Mouse (Mus musculus) adrenal gland, postnatal 10 days (tissue): ENCODE data around the gene Uqcr11. TPM values are rescaled to one million over a fixed set of nuclear protein-coding genes. Genes with fewer than 3 reads are reported as not detected.
A peak's percentile ranks its signal among the peaks of the same experiment; 100 is the strongest.

Experiments used
- DNase-seq: peaks from one replicate; pipeline ENCODE4 v3.0.0; 2021; ENCODE audit warnings: mixed read lengths
- long read RNA-seq, 2 experiments: library from polyadenylated mRNA; stranded (forward); transcript quantifications; one replicate each; pipeline ENCODE4 v2.0.0; 2021
- total RNA-seq, 2 experiments: library from RNA; stranded (reverse); gene quantifications; 2 replicates each; pipeline ENCODE4 v1.2.3; 2021

The Uqcr11 gene
- total RNA-seq, result 1,000 to 10,000 TPM; 1,321 to 1,365 TPM
- long read RNA-seq, experiment 1, transcript Uqcr11-203 (3 exons, 605 nt), result minor isoform, 6 of 1,032 reads
- long read RNA-seq, experiment 1, transcript Uqcr11-201 (3 exons, 445 nt), result major isoform, 943 of 1,032 reads
- long read RNA-seq, experiment 1, partial matches to known transcripts, result 78 of 1,032 reads
- long read RNA-seq, experiment 1, other reads (novel, unspliced or antisense), result 4 of 1,032 reads
- long read RNA-seq, experiment 2, transcript Uqcr11-201 (3 exons, 445 nt), result major isoform, 1,011 of 1,045 reads
- long read RNA-seq, experiment 2, transcript Uqcr11-203 (3 exons, 605 nt), result minor isoform, 6 of 1,045 reads
- long read RNA-seq, experiment 2, partial matches to known transcripts, result 19 of 1,045 reads
- long read RNA-seq, experiment 2, other reads (novel, unspliced or antisense), result 9 of 1,045 reads

DNA sequence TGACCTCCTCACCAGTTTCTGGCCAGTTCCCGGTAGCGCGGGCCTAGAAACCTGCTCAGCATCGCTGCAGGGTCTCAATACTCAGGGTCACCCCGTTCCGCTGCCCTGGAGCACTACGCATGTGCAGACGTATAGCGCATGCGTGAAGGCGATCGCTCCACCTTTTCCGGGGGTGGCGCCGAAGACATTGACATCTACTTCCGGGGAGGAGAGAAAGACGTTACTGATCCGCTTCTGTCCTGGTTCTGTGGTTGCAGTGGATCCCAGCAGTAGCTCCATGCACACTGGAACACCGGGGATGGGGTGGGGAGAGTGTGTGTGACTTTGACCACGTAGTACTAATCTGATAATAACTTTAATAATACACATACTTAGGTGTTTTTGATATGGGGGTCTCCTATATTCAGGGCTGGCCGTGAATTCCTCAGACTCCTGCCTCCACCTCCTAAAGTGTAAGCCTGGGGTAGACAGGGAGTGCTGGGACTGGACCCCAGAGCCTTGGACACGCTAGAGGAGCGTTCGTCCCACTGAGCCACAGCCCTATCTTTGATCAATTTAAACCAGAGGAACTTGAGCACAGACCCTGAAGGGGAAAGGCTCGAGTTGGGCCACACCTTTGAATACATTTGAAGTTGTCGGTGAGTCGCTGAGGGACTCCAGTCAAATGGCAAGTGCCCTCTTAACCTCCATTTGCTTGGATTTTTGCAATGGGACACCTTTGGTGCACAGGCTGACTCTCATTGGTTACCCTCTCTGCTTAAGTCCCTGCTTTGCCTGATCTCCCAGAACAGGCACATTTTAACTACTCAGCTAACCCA is at the start of gene Uqcr11:
TSS of gene Uqcr11 (minus strand) at position 147 of the 818 bp plus-strand sequence.
- peak; percentile 94 for DNase-seq

GRCm38 (mm10) chr10:80455697-80456096 is 49.1 kb upstream of the Uqcr11 start:
- no peak for DNase-seq

- DNase-seq, result no peak
These were observed 48.2 kb upstream of the Uqcr11 start for GRCm38 (mm10) chr10:80454781-80455180.

DNA sequence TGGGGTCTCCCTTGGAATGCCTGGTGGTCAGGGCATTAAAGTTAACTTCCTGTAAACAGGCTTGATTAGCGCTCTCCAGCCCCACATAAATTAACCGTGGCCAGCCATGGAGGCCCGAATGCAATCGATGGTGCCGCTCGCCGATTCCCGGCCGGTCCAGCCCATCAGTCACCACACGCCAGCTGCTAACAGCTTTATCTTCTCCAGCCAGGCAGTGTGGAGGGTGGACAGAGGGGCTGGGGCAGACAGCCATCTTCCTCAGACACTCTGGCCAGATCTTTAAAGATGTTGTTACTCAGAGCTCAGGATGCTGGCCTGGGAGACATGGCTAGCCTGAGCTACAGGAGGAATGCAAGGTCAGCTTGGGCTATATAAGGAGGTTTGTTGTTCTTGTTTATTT is 47.0 kb upstream of the Uqcr11 start:
- no peak for DNase-seq

GRCm38 (mm10) chr10:80450599-80450998 is 44.0 kb upstream of the Uqcr11 start:
- no peak for DNase-seq

DNA sequence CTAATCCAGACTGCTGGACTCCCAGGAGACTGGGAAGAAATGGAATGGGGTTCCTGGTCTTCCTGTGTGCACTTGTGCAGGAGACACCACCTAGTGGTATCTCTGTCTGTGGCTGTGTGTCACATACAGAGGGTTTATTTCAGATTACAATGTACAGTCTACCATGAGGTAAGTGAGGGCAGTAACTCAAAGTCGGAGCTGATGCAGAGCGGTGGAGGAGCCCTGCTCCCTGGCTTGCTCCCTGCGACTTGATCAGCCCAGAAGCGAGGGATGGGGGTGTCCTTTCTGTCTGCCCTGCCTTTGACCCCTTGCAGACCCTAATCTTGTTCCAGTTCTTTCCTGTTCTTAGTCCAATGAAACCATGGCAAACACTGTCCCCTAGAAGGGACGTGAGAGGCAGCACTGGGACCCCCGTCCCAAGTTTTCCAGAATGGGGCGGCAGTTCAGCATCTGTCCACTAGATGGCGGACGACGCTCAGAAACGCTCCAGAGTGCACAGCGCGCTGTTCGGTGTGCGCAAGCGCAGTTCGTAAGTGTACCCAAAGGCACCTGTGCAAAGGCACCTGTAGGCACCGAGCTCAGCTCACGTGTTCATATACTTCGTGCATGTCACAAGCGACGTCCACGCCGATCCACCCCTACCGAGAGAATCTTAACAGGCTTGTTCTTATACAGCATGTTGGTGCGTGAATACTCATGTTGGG is 39.4 kb upstream of the Uqcr11 start:
- DNase-seq, result peak; percentile 81

- no peak for DNase-seq
These were observed 38.4 kb upstream of the Uqcr11 start for GRCm38 (mm10) chr10:80445052-80445451.

DNA sequence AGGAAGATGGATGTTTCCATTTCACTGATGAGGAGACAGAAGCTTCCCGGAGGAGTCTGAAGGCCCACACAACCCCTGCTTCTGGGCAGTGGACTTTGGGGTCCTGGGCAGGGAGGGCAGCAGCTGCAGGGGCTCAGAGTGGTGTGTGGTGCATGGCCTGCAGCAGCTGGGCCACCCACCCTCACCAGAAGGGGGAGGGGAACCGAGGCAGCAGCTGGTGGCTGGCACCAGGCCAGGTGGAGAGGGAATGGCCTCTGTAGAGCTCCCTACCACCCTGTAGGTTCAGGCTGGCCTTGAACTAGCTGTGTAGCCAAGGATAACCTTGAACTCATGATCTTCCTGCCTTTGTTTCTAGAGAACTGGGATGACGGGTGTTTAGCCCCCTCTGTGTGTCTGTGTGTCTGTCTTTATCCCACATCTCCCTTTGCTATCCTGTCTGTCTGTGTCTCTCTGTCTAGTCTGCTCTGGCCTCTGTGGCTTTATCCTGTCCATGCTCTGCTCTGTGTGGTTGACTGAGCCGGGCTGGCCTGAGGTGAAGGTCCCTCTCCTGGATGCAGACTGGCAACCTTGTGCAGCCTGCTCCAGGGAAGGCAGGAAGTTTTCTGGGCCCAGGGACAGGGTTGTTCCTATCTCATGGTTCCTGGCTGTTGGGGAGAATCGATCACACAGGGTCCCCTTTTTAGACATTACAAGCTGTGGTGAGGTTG is 37.9 kb upstream of the Uqcr11 start:
- DNase-seq, result peak; percentile 64

- DNase-seq, result no peak
These were observed 37.1 kb upstream of the Uqcr11 start for GRCm38 (mm10) chr10:80443575-80444278.

DNA sequence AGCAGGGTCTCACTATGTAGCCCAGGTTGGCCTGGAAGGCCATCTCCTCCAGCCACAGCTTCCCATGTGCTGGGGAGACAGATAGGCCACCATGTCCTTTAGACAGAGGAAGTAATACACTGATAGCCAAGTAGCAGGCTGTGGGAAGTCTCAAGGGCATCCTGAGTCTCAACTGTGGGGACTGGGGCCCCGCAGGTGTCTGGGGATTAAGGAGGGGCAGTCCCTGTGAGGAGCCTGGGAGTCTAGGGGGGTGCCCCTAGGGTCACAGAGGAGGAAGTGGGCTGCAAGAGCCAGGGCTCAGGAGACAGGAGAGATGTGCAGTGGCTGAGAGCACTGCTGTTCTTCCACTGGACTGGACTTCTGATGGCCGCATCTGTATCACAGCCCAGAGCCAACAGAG is 36.4 kb upstream of the Uqcr11 start:
- DNase-seq, result no peak

DNA sequence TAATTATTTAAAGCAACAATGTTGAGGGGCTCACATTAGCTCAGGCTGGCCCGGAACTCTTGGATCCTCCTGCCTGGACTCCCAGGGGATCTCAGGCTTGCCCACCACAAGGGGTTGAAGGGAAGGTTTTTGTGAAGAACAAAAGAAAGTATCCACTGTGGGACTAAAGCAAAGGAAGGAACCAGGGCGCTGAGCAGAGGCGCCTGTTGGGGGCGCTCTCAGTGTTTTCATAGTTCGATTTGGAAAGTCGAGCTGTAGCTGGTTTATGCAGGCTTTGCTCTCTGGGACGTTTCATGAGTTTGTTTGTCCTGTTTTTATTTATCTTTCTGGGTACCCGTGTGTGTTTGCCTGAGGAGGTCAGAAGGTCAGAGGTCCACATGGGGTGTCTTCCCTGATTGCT is 35.0 kb upstream of the Uqcr11 start:
- DNase-seq, result no peak

DNA sequence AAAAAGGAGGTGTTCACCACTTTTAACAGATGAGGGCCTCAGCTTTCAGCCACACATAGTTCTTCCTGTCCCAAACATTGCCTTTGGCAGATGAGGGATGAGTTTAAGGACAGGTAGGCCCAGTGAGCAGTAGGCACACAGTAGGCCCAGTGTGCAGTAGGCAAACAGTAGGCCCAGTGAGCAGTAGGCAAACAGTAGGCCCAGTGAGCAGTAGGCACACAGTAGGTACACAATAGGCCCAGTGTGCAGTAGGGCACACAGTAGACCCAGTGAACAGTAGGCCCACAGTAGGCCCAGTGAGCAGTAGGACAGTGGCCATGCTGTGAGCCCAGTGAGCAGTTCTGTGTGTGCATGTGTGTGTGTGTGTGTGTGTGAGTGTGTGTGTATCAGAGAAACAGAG is 33.4 kb upstream of the Uqcr11 start:
- DNase-seq, result no peak

DNA sequence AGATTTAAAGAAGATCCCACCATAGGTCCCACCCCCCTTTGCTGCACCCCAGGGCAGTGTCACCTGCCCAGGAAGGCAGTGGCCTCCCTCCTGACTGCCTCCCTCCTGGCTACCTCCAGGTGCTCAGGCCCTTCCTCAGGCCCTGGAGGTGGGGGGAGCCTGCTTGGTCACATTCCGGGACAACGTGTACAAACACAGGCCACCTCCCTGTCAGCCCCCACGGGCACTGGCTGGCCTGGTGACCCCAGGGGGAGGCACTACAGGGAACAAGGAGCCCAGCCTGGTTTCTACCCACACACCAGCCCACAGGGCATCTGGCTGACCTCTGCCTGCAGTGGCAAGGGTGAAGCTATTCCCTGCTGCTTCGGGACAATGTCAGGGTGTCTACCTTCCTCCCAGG is 31.3 kb upstream of the Uqcr11 start:
- no peak for DNase-seq

GRCm38 (mm10) chr10:80436276-80436675 is 29.6 kb upstream of the Uqcr11 start:
- no peak for DNase-seq

DNA sequence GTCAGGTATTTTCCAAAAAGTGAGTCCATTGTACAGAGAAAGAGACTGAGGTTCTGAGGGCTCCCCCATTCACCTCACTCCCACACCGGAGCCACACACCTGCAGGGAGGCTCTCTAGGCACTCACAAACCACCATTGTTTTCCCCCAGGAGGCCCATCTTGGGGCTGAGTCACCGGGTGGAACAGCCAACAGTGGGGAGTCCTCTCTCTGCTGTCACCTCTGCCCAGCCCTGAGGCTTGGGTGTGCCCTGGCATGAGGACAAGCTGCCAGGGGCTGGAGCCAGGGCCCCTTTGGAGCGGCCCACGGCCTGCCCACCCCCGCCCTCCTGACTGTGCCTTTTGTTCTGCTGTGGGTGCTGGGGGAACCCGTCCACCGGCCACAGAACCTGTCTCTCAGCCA is 29.1 kb upstream of the Uqcr11 start:
- DNase-seq, result peak; percentile 39

- no peak for DNase-seq
These were observed 28.2 kb upstream of the Uqcr11 start for GRCm38 (mm10) chr10:80434823-80435222.

DNA sequence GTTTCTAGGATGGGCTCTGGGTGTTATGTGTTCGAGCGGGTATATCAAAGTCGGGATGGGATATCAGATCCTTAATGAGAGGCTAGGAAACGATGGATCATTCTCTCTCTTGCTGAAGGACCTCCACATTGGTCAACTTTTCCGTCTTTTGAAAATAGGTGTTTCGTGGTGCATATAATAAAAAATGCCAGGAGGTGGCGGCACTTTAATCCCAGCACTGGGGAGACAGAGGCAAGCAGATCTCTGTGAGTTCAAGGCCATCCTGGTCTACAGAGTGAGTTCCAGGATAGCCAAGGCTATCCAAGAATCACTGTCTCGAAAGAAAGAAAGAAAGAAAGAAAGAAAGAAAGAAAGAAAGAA is 27.6 kb upstream of the Uqcr11 start:
- DNase-seq, result no peak

GRCm38 (mm10) chr10:80433513-80434232 is 27.0 kb upstream of the Uqcr11 start, which contains the start of gene Tcf3:
Tcf3 (minus strand) TSS chr10:80433647.
- DNase-seq, result peak; percentile 96

DNA sequence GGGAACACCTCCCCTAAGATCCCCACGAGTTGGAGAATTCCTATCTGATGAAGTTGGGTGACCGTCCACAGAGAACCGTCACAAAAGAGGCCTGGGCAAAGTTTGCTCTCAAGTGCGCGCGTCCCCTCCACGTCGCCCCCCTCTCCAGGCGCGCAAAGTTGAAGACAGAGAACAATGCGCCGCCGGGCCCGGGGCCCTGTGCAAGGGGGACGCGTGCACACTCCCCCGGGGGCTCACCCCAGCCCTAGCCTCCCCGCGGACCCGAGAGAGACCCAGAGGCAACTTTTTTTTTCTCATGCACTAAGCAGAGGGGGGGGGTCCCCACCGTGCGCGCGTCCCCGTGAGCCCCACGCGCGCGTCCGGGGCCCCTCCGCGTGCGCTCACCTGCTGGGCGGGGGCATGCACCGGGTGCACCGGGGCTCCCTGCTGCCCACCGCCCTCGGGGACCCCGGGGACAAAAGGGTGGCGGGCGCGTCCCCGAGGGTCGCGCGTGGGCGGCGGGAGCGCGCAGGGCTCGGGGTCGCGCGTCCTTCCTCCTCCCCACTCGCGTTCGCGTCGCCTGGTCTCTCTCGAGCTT is 26.4 kb upstream of the Uqcr11 start:
- DNase-seq, result peak; percentile 62

GRCm38 (mm10) chr10:80432387-80432785 is 25.8 kb upstream of the Uqcr11 start:
- no peak for DNase-seq
